Mouse (Mus musculus) urinary bladder, postnatal 36 days (tissue): ENCODE results near the gene Acot8.

Experiments used
- DNase-seq, 2 experiments: peaks; one replicate each; pipeline ENCODE4 v3.0.0; 2022; ENCODE audit warnings: low spot score in 2 of 2, mixed read lengths in 1 of 2

Acot8 gene

DNA sequence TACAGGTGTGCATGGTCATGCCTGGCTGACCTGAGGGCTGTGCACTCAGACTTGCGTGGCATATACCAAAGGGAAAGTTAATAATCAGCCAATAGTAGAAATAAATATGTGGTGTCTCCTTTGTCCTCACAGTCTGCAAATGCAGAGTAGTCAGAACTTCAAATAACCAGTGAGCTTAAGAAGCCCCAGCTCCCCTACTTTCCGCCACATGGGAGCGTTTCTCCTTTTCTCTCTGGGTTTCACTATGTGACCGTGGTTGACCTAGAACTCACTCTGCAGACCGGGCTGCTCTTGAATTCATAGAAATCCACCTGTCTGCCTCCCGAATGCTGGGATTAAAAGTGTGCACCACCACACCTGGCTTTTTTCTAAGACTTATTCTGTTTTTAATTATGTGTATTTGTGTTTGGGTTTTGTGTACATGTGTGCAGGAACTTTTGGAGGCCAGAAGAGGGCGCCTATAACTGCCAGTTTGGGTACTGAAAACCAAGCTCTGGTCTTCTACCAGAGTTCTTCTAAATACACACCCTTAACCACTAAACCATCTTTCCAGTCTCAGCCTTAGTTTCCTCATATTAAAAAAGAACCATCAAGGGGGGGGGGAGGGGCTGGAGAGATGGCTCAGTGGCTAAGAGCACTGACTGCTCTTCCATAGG, 20.6 kb downstream of the Acot8 start:
- DNase-seq: no peak

DNA sequence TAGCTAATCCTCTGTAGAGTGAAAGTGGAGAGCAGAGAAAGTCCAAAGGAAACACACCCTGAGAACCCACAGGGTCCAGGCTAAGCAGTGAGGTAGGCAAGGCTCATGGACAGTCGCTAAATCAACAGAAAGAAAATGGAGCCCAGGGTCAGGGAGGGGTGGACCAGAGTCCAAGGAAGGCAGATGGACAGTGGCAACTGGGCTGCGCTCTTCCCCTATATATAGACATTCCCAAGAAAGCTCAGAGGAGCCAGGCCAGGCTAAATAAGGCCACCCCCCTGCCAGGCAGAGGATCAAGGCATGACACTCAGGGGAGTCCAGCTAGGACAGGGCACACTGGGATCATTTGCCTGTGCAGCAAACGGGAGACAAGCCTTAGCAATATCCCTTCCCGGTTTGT, 22.8 kb downstream of the Acot8 start:
- no peak for DNase-seq

DNA sequence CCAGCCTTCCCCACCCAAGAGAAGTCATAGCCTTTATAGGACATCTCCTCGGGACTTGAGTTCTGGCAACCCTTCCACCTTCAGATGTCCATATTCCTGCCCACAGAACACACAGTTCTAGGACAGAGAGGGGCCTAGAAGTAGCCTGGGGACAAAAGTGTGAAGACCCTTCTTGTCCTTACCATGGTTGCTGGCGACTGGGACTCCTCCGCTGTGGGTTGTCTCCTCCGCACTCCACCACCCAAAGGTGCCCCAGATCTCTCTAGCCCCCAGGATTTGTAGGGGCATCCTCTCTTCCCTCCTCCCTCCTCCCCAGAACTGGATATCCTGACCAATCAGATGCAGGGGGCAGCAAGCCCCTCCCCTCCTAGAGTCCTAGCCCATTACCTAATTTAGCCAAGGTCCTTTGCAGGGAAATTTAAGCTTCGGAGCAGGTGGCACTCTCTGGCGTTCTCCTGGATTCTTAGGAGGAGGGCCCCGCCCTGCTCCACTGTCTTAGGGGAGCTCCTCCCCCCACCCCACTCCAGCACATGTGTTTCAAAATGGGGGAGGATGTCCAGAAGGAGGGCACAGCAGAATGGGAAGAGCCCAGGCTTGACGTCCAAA, 25.1 kb downstream of the Acot8 start, which contains the start of gene Tnnc2:
Gene Tnnc2 (minus strand): TSS at position 487 of the 606 bp plus-strand sequence.
- no peak for DNase-seq

DNA sequence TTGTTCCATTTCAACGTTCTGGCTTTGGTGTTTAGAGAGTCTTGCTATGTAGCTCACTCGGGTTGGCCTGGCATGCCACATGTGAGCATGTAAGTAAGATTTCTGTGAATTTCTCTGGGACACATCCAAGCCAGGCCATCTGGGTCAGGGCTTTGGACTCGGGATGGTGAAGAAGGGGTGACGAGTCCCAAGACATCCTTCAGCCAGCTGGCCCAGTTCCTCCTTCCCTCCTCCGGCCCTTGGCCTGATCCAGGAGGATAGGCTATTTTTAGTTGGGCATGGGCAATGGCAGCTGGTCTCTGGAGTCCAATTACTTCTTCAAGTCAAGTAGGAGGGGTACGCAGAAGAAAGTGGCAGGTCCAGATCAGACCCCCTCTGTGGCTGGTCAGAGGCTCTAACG, 25.9 kb downstream of the Acot8 start:
- DNase-seq: no peak

DNA sequence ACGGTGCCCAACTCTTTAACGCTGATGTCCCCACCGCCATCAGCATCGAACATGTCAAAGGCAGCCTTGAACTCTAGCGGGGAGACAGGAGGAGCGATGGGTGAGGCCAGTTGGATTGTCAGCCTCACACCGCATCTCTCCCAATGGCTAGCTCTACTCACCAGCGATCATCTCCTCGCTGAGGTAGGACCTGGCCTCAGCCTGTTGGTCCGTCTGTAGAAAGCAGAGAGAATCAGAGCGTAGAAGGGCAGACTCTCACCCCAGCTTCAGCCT, 26.7 kb downstream of the Acot8 start:
- DNase-seq: no peak

DNA sequence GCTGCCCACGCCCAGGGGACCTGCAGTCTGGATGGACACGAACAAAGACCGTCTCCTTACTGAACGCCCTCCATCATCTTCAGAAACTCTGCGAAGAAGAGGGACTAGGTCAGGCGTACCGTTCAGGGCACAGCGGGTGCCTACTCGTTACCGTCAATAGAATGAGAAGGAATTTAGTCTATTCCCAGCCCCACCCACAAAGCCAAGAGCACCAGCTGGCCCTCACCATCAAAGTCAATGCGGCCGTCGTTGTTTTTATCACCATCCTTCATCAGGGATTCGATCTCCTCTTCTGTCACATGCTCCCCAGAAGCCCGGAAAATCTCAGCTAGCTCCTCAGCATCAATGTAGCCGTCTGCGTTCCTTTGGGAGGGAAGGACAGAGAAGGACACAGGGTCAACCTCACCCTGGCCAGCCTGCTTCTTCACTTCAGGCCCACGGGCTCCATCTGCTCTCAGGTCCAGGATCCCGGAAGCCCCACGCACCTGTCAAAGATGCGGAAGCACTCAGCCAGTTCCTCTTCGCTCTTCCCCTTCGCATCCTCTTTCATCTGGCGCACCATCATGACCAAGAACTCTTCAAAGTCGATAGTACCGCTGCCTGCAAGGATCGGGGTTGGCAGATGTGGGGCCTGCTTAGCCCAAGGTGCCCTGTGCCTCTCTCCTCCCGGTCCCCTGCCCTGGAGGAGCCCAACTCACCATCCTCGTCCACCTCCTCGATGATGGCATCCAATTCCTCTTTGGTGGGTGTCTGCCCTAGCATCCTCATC, 27.3 kb downstream of the Acot8 start:
- DNase-seq: no peak

DNA sequence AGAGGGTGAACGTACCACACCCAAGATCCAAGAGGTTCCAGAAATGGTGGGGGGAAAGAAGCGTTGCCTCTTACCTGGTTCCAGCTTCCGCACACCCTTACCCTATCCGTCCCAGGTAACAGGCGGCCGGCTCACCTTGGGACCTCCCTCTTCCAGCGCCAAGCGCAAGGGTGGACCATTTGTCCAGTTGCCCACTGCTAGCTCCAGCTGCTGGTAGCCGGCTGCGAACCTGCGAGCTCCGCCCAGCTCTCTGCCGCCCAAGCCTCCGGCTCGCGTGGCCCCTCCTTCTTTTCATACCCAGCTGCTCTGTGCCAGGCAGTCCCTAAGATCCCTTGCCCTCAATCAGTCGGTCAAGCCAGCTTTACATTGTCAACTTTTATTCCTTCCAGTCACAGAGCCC, 27.9 kb downstream of the Acot8 start:
- DNase-seq: no peak

DNA sequence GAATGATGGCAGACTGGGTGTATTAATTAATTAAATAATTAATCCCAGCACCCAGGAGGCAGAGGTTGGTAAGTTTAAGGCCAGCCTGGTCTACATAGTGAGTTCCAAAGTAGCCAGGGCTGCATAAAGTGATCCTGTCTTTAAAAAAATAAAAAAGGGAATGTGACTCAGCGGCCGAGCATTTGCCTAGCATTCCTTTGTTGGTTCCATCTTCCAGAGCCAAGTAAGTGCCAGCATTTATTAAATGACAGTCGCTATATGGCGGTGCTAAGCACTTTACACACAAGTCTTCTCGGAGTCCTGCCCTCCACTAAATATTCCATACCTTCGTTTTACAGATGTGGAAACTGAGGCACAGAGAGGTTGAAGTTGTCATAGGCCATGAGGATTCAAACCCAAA, 28.6 kb downstream of the Acot8 start:
- no peak for DNase-seq

DNA sequence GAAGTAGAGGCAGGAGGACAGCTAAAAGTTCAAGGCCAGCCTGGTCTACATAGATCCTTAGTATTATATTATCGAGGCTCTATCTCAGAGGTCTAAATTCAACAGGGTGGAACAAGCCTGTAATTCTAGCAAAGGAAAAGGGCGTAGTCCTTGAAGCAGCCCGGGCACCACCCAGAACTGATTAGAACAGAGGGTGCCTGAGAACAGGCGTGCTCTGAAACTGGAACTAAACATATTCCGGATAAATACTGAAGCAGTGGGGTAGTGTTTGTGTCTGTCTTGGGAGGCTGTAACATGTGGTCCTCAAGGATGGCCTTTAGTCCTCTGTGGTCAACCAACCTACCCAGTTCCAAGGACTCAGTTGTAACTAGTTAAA, 30.7 kb downstream of the Acot8 start:
- no peak for DNase-seq

DNA sequence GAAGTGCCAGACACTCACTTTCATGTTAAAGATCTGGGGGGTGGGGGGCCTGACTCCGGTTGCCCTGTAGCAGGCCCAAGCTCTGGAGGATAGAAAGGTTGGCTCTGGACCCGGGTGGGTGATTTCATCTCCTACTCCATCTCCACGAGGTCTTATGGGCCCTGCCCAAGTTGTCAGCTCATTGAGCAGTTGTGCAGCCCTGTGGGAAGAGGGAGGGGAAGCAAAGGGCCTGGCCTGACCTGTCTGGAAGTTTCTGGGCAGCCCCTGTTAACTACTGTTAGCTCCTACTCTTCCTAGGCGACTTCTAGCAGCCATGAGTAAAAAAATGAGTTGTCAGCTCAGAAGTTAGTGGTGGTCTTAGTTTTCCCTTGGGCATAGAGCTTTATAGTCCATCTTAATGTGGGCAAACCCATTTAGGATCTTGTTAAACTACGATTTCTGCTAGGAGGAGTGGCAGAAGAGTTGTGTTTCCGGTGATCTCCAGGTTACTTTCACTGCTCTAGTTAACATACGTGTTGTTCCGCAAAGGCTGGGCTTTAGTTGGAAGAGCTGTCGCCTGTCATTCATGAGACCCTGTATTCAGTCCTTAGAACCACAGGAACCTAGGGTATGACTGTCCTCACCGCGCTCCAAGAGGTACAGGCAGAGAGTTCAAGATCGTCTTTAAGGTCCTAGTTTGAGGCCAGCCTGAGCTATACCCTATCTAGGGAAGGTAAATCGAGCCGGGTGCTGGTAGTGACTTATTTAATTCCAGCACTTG, 31.3 kb downstream of the Acot8 start:
- DNase-seq: no peak

DNA sequence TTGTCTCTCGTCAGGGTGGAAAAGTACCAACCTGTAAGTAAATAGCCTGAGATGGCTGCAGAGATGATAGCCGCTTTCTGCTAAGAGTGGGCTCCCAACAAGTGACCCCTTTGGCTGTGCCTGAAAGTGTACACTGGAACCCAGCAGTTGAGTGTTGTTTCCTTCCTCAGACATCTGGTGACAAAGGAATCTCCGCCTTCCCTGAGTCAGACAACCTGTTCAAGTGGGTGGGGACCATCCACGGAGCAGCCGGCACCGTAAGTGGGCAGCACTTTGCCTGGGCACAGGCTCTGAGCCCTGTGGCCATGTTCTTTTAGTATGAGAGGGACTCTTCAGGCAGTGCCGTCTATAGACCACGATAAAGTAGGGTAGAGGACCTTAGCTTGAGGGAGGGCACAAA, 33.6 kb downstream of the Acot8 start:
- DNase-seq: no peak

DNA sequence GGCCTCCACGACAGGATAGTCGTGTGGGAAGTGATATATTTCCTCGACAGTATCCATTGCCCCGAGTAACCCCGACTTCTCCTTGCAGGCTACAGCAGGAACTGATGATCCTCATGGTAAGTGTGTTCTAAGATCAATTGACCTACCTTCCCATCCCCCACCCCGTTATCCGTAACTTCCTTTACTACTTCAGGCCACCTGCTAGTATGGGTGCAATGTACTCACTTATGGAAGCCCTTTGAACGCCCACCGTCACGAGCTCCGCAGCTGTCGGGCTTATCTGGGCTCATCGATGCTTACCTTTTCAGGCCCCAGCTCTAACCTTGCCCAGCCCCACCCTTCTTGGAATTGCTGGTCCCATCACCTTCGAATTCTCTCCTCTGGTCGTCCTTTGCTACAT, 34.4 kb downstream of the Acot8 start:
- no peak for DNase-seq

DNA sequence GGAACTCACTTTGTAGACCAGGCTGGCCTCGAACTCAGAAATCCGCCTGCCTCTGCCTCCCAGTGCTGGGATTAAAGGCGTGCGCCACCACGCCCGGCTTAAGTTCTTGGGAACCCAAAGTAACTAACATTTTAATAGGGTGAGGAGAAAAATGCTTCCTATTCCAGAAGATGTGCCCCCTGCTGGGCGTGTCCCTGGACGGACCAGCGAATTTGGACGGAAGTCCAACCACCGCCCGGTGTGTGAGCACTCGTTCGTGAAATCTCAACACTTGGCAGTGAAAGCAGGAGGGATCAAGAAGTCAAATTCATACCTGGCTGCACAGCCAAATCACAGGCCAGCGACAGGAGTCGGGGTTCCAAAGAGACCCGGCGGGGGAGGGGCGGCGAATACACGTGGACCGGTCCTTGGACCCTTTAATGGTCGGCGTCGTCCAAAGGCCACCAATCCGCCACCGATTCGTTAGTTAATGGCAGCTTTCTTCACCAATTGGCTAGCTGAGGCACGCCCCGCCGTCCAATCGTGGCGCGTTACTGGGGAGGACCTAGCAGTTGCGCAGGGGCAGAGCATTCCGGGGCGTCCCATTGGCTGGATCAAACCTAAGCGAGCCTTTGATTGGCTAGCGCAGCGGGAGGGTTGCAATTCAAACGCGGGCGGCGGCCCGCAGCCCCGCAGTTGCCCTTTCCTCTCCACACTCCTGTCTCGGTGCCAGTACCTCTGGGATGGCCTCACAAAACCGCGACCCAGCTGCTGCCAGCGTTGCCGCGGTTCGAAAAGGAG, 35.2 kb downstream of the Acot8 start, which contains the start of gene Ube2c:
Gene Ube2c (plus strand): TSS at position 641 of the 780 bp plus-strand sequence.
- peak; percentile 97 to 98 for DNase-seq

DNA sequence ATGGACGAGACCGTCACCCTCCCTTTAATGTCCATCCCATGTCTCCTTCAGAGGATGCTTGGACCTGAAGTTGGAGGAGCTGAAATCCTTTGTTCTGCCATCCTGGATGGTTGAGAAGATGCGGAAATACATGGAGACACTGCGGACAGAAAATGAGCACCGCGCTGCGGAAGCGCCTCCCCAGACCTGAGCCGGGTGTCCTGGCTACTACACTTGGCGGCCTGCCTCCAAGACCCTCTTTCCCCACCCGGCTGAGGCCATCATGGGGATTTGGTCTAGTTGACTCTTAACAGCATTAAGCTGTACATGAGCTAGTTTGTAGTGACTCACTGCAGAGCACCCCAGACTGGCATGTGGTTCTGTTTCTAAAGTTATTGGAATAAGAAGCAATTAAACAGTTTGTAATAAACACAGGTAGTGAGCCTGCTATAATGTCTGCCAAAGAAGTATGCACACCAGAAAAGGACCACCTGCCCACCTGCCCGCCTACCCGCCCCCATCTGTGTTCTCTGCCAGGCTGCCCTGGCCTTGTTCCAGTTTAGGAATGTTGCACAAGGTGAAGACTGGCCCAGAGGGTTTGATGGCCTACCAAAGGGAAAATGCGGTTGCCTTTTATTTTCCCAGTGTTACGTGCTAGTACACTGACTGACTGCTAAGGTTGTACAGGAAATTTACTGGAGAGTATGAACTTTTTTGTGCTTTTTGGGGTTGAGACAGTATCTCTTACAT, 36.7 kb downstream of the Acot8 start:
- no peak for DNase-seq

DNA sequence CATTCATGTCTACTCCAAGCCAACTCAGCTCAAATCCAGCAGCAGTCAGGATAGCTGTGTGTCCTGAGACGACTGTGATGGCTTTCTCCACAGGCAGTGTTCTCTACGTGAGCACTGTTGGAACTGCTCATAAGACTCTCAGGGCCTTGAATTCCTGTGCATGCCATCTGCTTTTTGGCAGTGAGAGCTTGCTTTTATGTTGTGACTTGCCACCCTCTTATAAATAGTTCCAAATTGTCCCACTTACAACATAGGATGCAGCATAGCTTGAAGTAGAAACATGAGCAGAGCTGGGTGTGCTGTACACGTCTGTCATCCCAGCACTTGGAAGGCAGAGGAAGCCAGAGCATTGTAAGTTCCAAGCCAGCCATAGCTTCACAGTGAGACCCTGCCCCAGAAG, 38.8 kb downstream of the Acot8 start:
- no peak for DNase-seq

DNA sequence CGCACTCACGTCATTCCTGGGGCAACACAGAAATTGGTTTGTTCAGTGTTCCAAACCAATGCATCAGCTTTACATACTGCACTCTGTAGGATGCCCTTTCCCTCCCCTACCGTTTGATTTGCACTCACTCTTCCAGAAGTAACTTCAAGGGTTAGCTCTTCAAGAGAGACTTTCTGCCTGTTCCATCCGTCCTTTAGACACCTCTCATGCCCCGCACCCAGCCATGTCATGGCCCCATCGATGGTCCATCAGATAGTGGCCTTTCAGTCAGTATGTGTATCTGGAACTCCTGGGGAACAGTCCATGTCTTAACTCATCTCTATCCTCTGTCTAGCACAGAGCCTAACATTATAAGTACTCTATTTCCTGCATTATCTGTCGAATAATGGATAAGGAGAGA, 42.1 kb downstream of the Acot8 start:
- DNase-seq: no peak

DNA sequence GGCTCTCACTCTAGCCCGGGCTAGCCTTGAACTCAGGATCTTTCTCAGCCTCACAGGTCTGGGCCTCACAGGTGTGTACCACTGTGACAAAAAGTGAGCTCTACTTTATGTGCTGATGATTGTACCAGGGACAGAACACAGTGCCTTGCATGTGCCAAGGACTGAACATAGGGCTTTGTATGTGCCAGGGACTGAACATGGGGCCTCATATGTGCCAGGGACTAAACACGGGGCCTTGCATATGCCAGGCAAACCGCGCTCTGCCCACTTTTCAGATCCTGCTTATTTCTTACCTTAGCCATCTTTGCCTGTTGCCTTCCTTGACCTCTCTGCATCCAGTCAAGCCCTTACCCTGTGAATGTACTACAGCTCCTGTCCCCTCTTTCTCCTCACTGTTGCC, 42.7 kb downstream of the Acot8 start:
- no peak for DNase-seq

DNA sequence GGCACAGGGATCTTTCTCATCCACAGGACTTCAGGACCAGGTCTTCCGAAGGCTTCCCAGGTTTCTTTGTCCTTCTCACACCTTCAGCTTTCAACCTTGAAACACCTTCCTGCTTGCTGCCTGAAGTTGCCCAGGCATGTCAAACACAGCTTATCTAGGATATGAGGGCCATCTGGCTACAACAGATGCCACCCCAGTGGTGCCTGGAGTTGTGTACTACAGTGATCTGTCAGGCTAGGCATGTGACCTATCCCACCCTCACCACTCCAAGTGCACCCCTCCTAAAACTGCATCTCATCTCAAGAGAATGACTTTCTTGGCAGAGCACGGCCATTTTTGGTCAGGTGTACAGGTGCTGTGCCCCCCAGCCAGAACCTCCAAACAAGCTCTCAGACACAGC, 43.2 kb downstream of the Acot8 start:
- DNase-seq: no peak

DNA sequence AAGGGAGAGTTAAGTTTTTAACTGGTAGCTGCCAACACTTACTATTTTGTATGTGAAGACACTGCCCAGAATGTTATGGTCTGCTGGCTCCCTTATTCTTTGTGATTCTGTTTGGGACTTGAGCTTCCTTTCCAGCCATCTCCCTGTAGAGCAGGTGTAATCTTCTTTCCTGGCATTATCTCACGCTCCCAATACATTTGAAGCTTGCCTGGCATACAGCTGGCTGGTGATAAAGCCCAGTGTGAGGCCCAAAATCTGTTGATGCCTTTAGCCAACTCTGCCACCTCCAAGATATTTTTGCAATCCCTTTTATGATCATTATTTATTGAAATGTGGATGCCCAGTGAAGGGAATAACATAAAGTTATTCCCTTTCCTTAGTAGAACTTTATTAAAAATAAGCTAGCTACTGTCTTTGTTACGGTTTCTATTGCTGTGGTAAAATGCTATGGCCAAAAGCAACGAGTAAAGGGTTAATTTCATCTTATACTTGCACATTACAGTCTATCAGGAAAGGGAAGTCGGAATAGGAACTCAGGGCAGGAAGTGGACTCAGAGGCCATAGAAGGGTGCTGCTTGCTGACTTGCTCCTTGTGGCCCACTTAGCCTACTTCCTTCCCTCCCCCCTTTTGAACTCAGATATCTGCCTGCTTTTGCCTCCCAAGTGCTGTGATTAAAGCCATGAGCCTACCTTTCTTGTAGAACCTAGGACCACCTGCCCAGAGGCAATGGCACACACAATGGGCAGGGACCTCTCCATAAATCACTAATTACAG, 44.4 kb downstream of the Acot8 start:
- no peak for DNase-seq

DNA sequence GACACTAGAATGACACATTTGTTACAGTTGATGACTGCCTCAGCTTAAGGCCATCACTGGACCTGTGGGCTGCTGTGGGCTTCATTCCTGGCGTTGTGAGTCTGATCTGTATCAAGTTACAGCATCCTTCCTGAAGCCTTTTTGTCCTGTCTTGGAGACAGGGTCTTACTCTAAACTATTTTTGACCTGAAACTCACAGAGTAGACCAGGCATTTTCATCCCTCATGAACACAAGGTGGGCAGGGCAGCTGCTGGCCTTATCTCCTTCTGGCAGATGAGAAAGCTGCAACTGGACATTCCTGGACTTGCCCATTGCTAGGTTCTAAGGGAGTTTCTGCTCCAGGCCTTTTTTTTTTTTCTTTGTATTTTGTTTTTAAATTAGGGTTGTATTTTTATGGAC, 46.0 kb downstream of the Acot8 start:
- DNase-seq: no peak
